Mouse (Mus musculus) olfactory bulb, adult 2 months (tissue): ENCODE data around the gene Fancc.

Source experiments
- CTCF ChIP-seq: fragments of 200-500 bp; IDR thresholded peaks from 2 replicates; pipeline ENCODE4 v1.5.1; 2012; ENCODE audit warnings: low read depth, mild to moderate bottlenecking, low read length, moderate library complexity; ENCODE audit not compliant: insufficient read depth
- POLR2A ChIP-seq: fragments of 200-500 bp; IDR thresholded peaks from 2 replicates; pipeline ENCODE4 v1.6.1; 2012; ENCODE audit warnings: mild to moderate bottlenecking, low read depth, low read length, moderate library complexity; ENCODE audit not compliant: insufficient read depth

DNA sequence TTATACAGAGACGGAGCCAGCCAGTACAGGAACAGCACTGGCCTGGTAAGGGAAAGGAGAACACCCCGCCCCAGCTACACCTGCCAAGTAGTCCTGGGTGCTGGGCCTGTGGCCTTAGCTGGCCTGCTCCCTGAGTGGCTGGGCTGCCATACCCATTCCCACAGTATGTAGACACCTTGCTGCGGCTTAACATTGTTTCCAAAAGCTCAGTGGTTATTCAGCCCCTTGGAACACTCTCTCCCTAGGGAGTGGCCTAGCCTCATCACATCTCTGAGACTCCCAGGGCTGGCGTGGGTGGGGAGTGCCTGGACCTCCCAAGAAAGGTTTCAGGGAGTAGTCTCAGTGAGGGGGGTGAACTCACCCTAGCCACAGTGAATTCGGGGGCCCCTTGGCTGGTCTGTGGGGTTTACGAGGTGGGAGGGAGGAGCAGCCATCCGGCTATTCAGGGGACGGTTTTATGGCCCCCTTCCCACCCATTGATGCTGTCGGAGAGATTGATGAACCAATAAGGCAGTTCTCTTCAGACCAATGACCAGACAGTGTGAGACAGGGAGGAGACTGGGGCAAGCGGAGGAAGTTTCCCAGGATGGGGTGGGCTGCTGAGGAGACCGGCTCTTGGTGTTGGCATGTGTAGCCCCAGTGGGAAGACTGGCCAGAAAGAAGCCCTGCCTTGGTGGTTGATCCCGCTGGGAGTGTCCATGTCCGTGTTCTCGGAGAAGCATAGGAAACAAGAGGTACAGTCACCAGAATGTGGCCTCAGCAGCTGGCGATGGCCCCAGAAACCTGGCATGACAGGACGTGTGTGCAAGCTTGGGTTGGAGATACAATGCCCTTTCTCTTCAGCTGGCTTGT lies 191.7 kb downstream of the Fancc start:
- TF ChIP-seq POLR2A: no peak
- TF ChIP-seq CTCF: no peak
